Mouse (Mus musculus): Measurements from ENCODE around the gene Mef2c. TPM values are rescaled to one million over a fixed set of nuclear protein-coding genes. Genes with fewer than 3 reads are reported as not detected.
A peak's percentile ranks its signal among the peaks of the same experiment; 100 is the strongest.

Mef2c gene
- polyA plus RNA-seq, 2 experiments from 2014 or later, result 1.2 to 14.7 TPM

DNA sequence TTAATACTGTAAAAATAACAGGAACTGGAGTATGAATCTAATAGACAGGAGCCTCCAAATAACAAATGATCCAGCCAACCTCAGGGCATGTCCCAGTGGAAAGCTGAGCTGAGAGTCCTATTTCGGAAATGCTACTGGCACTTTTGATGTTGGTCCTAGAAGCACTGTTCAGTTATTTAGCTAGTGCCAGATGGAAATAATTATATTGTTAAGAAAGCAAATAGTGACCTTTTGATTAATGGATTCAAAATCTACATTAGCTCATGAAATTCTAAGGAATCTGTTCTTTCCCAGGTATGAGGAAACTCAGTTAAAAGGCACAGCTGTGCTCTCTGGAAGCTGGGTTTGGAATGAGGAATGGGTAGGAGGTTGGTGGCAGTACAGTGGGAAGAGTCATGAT lies 108.4 kb downstream of the Mef2c start:
- no peak for ATAC-seq

- ATAC-seq, result no peak
Measured at GRCm38 (mm10) chr13:83615875-83616274, 112.0 kb downstream of the Mef2c start.

DNA sequence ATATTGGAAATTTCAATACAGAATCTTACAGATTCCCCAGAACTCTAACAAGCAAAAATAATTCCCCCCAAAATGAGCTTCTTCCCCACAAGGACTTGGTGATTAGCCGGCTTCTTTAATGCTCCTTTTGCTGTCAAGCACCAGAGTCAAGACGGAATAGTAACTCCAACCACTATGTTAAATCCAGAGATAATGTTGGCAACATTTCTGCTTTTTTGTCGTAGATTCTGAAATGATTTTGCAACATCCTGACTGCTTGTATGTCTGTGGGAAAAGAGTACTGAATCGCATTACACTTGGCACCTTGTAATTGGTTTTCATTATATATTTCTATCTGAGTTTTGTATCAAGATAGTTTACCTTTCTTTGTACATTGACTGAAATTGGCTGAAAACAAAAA lies 120.8 kb downstream of the Mef2c start:
- ATAC-seq, result no peak

DNA sequence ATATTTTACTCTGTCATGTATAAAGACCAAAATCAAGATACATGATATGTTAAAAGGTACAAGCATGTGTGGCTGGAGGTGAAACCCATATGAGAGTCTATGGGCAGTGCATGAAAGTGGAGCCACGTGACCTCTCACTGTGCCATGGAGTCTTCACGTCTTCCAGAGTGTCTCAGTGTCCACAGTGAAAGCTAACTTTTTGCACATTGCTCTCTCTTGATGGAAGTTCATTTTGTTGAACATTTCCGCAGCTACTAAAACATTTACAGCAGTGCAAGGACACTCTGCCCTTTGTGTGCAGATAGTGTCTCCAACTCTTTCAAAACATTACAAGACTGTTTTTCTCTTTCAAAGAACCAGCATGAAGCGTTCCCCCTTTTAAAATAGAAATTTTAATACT lies 123.6 kb downstream of the Mef2c start:
- ATAC-seq, result no peak

GRCm38 (mm10) chr13:83628139-83628538 lies 124.3 kb downstream of the Mef2c start:
- no peak for ATAC-seq

DNA sequence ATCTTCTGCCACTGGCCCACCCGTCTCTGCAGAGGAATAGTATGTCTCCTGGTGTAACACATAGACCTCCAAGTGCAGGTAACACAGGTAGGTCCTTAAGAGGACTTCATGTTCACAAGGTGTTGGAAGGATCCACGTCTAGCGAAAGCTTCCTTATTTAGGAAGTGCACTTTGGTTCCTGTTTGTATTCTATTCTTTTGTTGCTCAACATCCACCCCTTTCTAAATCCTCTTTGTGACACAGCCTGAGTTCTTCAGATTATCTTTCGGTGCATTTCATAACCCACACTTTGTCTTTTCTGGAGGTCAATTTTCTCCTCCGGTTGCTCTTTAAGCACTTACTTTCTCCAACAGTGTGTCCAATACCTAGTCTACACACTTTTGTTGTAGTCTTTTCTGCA lies 129.3 kb downstream of the Mef2c start:
- no peak for ATAC-seq

DNA sequence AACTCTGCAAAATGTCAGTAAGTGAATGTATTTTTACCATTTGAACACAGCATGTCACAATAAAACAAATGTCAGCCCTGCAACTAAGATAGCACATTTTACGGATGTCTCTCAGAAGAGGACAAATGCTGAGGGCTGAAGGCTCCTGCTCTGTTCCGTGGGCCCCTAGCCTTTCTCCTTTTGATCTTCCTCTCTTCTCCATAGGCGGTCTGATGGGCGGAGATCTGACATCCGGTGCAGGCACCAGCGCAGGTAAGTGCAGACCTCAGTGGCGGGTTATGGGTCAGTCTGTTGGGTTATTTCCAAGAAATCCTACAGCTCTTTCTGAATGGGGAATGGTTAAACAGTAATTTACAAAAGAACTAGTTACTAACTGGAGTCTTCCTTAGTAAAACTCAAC lies 131.4 kb downstream of the Mef2c start:
- ATAC-seq, result no peak

GRCm38 (mm10) chr13:83637666-83638065 lies 133.8 kb downstream of the Mef2c start:
- ATAC-seq, result no peak

DNA sequence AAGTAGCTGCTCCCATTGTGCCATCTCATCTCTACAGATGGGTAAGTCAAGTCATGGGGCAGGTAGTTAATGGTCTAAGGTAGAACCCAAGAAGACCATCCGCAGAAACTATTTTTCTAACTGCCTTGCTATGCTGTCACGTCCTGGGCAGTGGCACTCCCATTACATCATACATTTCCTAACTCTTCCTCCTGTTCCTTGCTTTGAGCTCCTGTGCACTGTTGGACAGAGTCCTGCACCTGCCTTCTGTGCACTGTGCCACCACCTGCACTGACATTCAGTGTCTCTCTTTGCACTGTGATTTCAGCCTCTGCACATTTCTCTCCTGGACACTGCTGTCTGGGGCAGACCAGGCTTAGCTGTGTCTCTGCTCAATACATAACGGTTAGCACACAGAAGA lies 134.9 kb downstream of the Mef2c start:
- ATAC-seq, result no peak

DNA sequence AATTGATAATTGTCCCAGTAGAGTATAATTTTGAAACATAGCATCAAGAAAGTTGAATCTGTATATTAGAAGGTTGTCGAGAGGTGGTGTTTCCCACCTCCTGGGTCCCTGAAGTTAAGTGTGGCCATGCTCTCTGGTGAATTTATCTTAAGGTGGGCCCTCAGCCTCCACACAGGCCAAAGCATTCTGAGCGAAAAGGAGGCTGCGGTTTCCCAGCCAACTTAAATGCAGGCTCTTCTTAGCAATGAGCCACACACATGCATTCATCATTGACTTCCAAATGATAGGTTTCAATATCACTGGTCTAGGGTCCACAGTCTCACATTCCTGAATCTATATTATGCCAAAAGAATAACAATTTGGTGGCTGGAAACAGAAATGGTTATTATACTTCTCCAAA lies 145.2 kb downstream of the Mef2c start:
- no peak for ATAC-seq

- ATAC-seq, result no peak
Measured at GRCm38 (mm10) chr13:83649795-83650476, 146.1 kb downstream of the Mef2c start.

GRCm38 (mm10) chr13:83650807-83651206 lies 147.0 kb downstream of the Mef2c start:
- ATAC-seq, result no peak

GRCm38 (mm10) chr13:83651941-83652548 lies 148.2 kb downstream of the Mef2c start:
- ATAC-seq, result no peak

GRCm38 (mm10) chr13:83652560-83652959 lies 148.7 kb downstream of the Mef2c start:
- ATAC-seq, result no peak

GRCm38 (mm10) chr13:83654889-83655769 lies 151.3 kb downstream of the Mef2c start:
- ATAC-seq, result peak; percentile 75

- ATAC-seq, result no peak
Measured at GRCm38 (mm10) chr13:83656094-83656493, 152.3 kb downstream of the Mef2c start.

- ATAC-seq, result peak; percentile 47
Measured at GRCm38 (mm10) chr13:83656773-83657172, 152.9 kb downstream of the Mef2c start.

DNA sequence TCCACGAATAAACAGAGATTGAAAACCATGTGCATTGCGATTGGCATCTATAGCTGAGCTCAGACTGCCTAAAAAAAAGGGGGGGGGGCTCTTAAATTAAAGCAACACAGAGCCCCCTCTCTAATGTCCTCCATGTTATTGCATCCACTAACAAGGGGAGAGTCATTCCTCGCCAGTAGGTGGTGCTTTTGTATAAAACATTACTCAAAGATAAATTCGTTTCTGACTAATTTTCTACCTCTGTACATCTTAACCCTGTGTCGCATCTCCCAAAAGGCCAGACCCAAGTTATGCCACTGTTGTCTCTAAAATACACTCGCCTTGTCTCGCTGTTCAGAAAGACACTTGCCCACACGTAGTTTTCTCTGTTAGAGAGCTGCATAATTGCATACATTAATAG lies 156.9 kb downstream of the Mef2c start:
- ATAC-seq, result no peak

- no peak for ATAC-seq
Measured at GRCm38 (mm10) chr13:83661166-83661565, 157.3 kb downstream of the Mef2c start.

DNA sequence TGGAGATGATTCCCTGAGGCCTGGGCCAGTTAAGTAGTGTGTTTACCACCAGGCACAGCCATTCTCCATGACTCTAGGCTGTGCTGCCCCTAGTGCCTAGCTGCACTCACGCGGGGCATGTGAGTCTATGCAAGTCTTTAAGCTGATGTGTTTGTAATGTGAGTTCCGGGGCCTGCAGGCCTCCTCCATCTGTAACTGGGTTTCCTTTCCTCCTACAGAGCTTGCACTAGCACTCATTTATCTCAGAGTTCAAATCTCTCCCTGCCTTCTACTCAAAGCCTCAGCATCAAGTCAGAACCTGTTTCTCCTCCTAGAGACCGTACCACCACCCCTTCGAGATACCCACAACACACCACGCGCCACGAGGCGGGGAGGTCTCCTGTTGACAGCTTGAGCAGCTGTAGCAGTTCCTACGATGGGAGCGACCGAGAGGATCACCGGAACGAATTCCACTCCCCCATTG lies 158.3 kb downstream of the Mef2c start:
- no peak for ATAC-seq

DNA sequence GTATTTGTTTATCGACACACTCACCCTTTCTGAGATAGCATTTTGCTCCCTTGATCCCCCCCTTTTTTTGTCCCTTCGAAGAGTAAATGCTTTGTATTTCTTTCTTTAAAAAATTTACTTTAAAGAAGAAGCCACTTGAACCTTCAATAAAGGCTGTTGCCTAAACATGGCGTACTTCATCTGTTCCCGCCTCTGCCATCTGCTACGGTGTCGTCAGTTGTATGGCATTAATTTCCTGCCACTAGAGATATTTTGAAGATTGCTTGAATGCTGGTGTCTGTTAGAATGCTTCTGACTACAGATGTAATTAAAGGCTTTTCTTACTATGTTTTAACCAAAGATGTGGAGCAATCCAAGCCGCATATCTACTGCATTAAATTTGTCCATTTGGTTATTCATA lies 162.3 kb downstream of the Mef2c start:
- ATAC-seq, result no peak

GRCm38 (mm10) chr13:83667051-83667450 lies 163.2 kb downstream of the Mef2c start:
- no peak for ATAC-seq

DNA sequence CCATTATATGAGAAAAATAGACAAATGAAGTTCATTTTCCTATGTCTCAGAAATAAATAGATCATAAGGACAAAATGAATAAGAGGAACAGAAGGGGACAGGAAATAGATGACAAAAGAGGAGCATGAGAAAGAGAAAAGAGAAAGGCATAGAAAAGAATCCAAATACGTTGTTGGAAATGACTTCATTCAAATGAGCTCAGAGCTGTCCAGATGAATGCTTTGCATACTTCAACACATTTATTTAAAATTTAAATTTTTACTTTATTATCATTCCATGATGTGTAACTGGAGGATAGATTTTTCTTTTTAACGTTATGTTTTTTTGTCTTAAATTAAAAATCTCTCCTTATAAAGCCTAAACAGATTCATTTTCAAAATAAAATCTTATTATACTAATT lies 203.8 kb downstream of the Mef2c start:
- ATAC-seq, result no peak

Measured in CD4-positive, CD25-positive, alpha-beta regulatory T cell, adult 4 months (primary cell).